Mouse (Mus musculus) liver, embryonic 15.5 days (tissue): ENCODE measurements around the gene Ugt2b1. TPM values are rescaled to one million over a fixed set of nuclear protein-coding genes. Genes with fewer than 3 reads are reported as not detected.
"Not testable (repeated sequence)": the region's sequence is repeated elsewhere in the genome, so short reads cannot be mapped to it uniquely, and the experiment has no call there.

ENCODE experiments used
- ATAC-seq: fragments of 200-750 bp; cut with Nextera tagmentation; 2 replicates; pipeline ENCODE4 v1.8.0; 2017; ENCODE audit warnings: moderate number of reproducible peaks, mild to moderate bottlenecking, moderate library complexity; ENCODE audit not compliant: insufficient read depth
- H3K27ac ChIP-seq: fragments of 300-500 bp; sonication (generic); replicated peaks from 2 replicates; pipeline ENCODE4 v1.5.1; 2015; ENCODE audit warnings: mild to moderate bottlenecking, inconsistent platforms
- H3K27me3 ChIP-seq: fragments of 300-500 bp; sonication (generic); 2 replicates; pipeline ENCODE4 v1.6.1; 2015; ENCODE audit warnings: mild to moderate bottlenecking, inconsistent platforms
- H3K36me3 ChIP-seq: fragments of 300-500 bp; sonication (generic); replicated peaks from 2 replicates; pipeline ENCODE4 v1.6.1; 2015; ENCODE audit warnings: moderate library complexity, mild to moderate bottlenecking, inconsistent platforms
- H3K4me1 ChIP-seq: fragments of 300-500 bp; sonication (generic); replicated peaks from 2 replicates; pipeline ENCODE4 v1.6.1; 2015; ENCODE audit warnings: inconsistent platforms
- H3K4me2 ChIP-seq: fragments of 300-500 bp; sonication (generic); 2 replicates; pipeline ENCODE4 v1.6.1; 2015; ENCODE audit warnings: moderate library complexity, mild to moderate bottlenecking, inconsistent platforms
- H3K4me3 ChIP-seq: fragments of 300-500 bp; sonication (generic); replicated peaks from 2 replicates; pipeline ENCODE4 v1.5.1; 2015; ENCODE audit warnings: mild to moderate bottlenecking, inconsistent platforms
- H3K9ac ChIP-seq: fragments of 300-500 bp; sonication (generic); 2 replicates; pipeline ENCODE4 v1.6.1; 2015; ENCODE audit warnings: moderate library complexity, mild to moderate bottlenecking, inconsistent platforms
- H3K9me3 ChIP-seq: fragments of 300-500 bp; sonication (generic); replicated peaks from 2 replicates; pipeline ENCODE4 v1.6.1; 2016; ENCODE audit warnings: inconsistent platforms
- WGBS: fragments of 180-500 bp; shearing (Covaris S2); methylation state at CpG from one replicate; pipeline ENCODE4 v1.1.7; 2015; ENCODE audit warnings: mixed read lengths; ENCODE audit not compliant: insufficient replicate concordance; 5-methylcytosine and 5-hydroxymethylcytosine counted together
- polyA plus RNA-seq: library from polyadenylated mRNA; unstranded; fragments of >200 nt; fragmentation: Nextera tagmentation; extraction: Ambion mirVana; gene quantifications from 2 replicates; pipeline ENCODE4 v1.2.1, GENCODE M21; 2015

Ugt2b1 gene
- 0.47 and 0.92 TPM in 2 replicates for polyA plus RNA-seq

DNA sequence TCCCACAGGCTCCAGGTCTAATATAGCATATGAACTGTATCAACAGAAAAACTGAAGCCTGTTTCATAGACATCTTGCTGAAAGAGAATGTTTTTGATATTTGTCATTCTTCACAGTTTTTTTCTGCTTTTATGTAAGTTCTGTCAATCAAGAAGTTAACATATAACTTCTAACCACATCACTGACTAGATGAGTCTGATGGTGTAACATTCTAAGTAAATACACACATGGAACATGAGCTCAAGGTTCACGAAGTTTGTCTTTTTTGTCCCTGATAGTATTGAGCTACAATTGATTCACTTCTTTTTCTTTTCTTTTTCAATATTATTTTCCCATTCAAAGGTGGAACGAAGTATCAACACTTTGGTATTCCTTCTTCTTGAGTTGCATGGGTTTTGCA, at the start of gene Ugt2b1:
Gene Ugt2b1 (minus strand): TSS at position 105 of the 400 bp plus-strand sequence.
- peak; percentile 64; the same call in 1 of the 2 replicates for ATAC-seq
- Histone ChIP-seq H3K4me1 (no peaks in the 10 kb centered on the region), H3K4me2 (no peak within 1 kb of the TSS), H3K27me3 (no peaks in the 10 kb centered on the region), H3K27ac (no peak within 1 kb of the TSS), H3K4me3 (no peak within 1 kb of the TSS), H3K9ac (no peak within 1 kb of the TSS), H3K36me3 (no peaks in the 10 kb centered on the region), H3K9me3 (no peaks in the 10 kb centered on the region)
- 47% methylated on average over 2 of the region's 2 CpGs for WGBS

DNA sequence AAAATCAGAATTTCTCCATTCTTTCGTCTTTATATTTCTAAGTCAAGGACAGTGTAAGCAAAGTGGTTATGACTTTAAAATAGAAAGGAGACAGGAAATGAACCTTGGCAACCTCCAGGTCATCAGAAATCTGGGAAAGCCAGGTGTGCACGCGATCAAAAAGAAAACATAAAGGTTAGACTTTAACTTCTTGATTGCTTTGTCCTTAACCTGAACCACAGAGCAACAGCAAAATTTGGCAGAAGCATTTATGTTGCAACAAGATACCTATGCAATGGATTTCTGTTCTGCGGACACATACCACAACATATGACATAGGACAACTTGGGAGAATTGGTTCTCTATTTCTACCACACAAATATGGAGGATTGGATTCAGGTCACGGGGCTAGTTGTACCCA, 40.9 kb upstream of the Ugt2b1 start:
- 63% methylated on average over 5 of the region's 5 CpGs for WGBS
- ATAC-seq, H3K4me2 ChIP-seq, H3K36me3 ChIP-seq, H3K4me3 ChIP-seq, H3K9me3 ChIP-seq, H3K27me3 ChIP-seq, H3K9ac ChIP-seq, H3K27ac ChIP-seq, H3K4me1 ChIP-seq: not testable (repeated sequence)

DNA sequence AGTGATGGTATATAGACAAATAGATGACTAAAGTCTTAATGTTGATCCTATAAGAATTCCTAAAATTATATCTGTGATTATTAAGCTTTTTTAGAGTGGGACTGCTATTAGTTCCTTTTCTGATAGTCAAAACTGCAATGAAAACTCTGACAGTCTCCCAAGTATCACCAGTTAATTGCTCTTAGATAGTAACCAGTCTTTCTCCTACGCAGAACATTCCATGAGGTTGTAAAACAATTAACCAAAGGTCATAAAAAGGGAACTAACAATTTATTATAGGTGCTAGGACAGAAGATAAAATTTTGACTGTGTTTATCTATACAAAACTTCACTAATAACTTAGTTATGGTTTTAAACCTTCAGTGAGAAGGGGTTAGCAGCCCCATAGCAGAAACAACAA, 36.5 kb upstream of the Ugt2b1 start:
- not testable (repeated sequence) for H3K27ac ChIP-seq, H3K4me2 ChIP-seq, H3K27me3 ChIP-seq, H3K4me1 ChIP-seq, H3K9me3 ChIP-seq, H3K4me3 ChIP-seq, H3K36me3 ChIP-seq, H3K9ac ChIP-seq, ATAC-seq
- 46% methylated on average over 1 of the region's 1 CpGs for WGBS

DNA sequence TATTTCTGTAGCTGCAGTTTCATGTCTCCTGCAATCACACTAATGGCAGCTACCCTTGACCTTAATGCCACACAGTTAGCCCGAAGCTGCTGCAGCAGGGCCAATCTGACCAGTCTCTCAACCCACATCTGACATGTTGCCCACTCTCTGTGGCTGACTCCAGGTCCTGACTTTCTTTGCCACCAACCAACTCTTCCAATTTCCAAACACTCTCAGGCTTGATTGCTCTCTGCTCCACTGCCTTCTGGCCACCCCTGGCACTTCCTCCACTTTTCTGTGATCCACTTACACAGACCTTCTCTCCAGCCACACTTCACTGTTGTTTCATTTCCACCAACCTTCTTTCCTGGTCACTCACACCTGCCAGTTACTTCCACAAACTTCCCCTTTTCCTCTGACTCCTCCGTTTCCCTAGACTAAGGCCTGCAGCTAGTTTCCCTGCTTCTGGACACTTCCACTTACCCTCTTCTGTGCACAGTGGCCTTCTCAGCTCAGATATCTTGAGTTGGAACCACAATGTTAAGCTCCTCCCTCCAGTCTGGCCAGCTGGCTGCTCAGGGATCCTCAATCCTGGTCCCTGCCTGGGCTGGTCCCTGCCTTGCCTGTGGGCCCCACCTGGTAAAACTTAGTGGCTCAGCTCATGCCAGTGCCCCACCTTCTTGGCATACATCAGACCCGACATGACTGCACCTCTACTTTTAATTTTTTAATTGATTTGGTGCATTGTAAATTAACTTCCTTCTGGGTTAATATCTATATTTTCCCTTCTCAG, 35.4 kb upstream of the Ugt2b1 start:
- H3K9ac ChIP-seq, result no peak overlapping the region

DNA sequence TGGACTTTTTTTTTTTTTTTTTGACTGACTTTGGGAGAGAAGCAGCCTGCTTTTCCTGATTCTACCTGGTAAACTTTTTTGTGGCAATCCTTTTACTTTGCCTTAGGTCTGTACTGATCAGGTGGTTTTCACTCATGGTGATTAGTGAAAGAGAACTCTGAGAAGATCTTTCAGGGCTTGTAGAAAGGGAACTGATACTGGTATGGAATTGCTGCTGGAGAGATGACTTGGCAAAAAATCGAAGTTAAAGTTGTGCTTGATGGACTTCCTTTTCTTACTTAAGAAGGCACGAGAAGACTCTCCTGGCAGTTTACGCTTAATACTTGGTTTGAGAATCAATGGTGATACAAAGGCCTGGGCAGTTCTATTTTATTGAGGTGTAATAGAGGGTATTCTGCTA, 34.2 kb upstream of the Ugt2b1 start:
- 44% methylated on average over 3 of the region's 3 CpGs for WGBS
- Histone ChIP-seq H3K27ac (no peak overlapping the region), H3K9ac (no peak overlapping the region), H3K4me1 (no peaks in the 10 kb centered on the region), H3K27me3 (no peaks in the 10 kb centered on the region), H3K4me2 (no peak overlapping the region), H3K36me3 (no peaks in the 10 kb centered on the region), H3K4me3 (no peak overlapping the region), H3K9me3 (no peaks in the 10 kb centered on the region)
- ATAC-seq, result no peak

More for the DNA sequence above, 35.4 kb upstream of the Ugt2b1 start:
- Histone ChIP-seq H3K36me3 (no peaks in the 10 kb centered on the region), H3K27me3 (no peaks in the 10 kb centered on the region), H3K4me1 (no peaks in the 10 kb centered on the region), H3K4me2 (no peak overlapping the region), H3K9me3 (no peaks in the 10 kb centered on the region), H3K27ac (no peak overlapping the region), H3K4me3 (no peak overlapping the region)
- WGBS, result 36% methylated on average over 3 of the region's 3 CpGs
- no peak for ATAC-seq

DNA sequence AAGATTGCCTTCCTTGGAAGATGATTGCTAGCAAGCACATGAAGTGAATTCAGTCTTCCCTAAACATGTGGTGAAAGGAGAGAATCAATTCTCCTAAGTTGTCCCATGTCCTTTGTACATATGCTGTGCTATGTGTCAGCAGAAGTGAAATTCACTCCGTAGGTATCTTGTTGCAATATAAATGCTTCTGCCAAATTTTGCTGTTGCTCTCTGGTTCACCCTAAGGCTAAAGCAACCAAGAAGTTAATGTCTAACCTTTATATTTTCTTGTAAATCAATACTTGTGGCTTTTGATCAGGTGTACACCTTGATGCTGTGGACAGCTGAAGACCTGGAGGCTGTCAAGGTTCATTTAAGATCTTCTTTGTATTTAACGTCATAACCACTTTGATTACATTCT, 15.8 kb upstream of the Ugt2b1 start:
- H3K27me3 ChIP-seq, result no peaks in the 10 kb centered on the region
- no peak overlapping the region for H3K4me2 ChIP-seq
- H3K9me3 ChIP-seq, result 0 out of 2 replicates have a peak, but pooled peaks cover 3% of the 10 kb centered on the region
- peaks cover 5% of the 10 kb centered on the region; the same call in 1 of the 2 replicates for H3K4me1 ChIP-seq
- H3K9ac ChIP-seq, result no peak overlapping the region
- WGBS, result 59% methylated on average over 2 of the region's 2 CpGs
- H3K4me3 ChIP-seq, result no peak overlapping the region
- H3K36me3 ChIP-seq, result no peaks in the 10 kb centered on the region
- no peak overlapping the region for H3K27ac ChIP-seq
- ATAC-seq, result peak; percentile 44; the same call in 1 of the 2 replicates

DNA sequence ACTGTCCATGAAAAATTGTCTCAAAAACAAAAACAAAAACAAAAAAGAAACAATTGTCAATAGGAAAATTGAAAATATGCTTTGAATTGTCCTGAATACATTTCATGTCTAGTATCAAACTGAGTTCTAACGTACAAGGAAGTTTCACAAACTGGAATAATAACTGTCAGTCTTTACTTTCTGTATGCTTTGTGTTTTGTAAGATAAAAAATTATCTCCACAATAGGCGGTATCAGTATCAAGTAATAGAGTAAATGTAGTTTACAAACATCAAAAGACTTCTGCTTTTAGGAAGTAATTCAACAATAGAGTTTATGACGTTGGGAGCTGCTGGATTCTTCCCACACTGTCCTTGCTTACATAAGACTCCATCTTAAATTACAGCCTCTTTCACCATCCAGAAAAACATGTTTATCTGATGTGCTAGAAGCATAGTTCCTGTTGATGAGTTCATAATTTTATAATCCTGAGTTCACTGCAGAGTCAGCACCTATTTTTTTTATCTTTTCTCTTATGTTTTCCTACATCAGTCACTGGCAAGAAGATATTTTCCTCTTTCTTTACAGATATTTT, 5.6 kb downstream of the Ugt2b1 start:
- no peak overlapping the region for H3K4me3 ChIP-seq
- H3K9ac ChIP-seq, result no peak overlapping the region
- H3K4me1 ChIP-seq, result no peaks in the 10 kb centered on the region
- H3K4me2 ChIP-seq, result no peak overlapping the region
- ATAC-seq, result no peak
- H3K36me3 ChIP-seq, result no peaks in the 10 kb centered on the region
- no peak overlapping the region for H3K27ac ChIP-seq
- H3K9me3 ChIP-seq, result no peaks in the 10 kb centered on the region
- 41% methylated on average over 3 of the region's 3 CpGs for WGBS
- H3K27me3 ChIP-seq, result no peaks in the 10 kb centered on the region

DNA sequence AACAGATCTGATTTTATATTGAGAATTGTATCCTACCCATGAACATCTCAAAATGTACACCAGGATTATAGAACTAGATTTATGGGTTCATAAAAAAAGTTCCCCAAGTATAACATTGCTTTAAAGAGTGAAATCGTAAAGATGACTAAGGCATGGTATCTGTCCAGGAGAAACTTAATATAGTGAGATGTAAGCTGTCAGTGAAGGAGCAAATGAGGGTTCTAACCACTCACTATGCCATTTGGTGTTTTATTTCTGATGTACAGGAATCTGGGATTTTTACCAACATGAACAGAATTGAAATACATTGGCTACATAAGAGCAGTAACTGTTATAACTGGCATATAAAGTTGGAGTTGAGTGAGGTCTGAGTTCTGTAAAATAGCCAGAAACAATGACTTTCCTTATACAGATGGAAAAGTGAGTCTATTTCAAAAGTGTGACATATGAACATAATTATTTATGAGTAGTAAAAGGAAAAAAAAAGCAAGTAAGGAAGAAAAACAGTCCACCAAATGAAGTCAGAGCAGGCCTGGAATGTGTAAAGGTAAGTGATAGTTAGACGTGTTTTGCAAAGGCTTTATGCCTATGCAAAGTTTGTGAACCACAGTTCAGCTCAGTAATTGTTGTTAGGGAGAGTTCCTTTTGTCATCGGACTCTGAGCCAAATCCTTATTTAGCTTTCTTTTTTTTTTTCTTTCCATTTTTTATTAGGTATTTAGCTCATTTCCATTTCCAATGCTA, 14.8 kb downstream of the Ugt2b1 start:
- Histone ChIP-seq H3K9me3 (no peaks in the 10 kb centered on the region), H3K27me3 (no peaks in the 10 kb centered on the region), H3K36me3 (no peaks in the 10 kb centered on the region), H3K9ac (no peak overlapping the region), H3K4me1 (no peaks in the 10 kb centered on the region), H3K27ac (no peak overlapping the region), H3K4me3 (no peak overlapping the region), H3K4me2 (no peak overlapping the region)
- no peak for ATAC-seq
- 56% methylated on average over 3 of the region's 3 CpGs for WGBS

DNA sequence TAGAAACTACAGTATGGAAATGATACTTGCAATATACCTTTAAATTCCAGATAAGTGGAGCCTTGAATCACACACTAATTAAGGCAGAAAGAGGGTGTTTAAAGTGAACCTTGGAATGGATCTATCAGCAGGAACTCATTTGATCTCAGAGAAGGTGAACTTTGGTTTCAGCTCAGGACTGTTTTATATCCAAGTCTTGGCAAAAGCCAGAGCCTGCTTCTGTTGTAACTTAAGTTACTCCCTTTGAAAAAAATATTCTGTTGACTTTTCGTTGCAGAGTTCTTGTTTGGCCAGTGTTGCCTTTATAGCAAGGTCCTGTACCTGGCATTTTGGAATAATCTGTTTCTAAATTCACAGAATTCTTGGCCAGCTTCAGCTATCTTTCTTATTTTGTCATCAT, 15.6 kb downstream of the Ugt2b1 start:
- no peak overlapping the region for H3K27ac ChIP-seq
- H3K4me1 ChIP-seq, result no peaks in the 10 kb centered on the region
- H3K9me3 ChIP-seq, result no peaks in the 10 kb centered on the region
- H3K4me2 ChIP-seq, result no peak overlapping the region
- no peaks in the 10 kb centered on the region for H3K27me3 ChIP-seq
- 27% methylated on average over 1 of the region's 1 CpGs for WGBS
- H3K9ac ChIP-seq, result no peak overlapping the region
- no peaks in the 10 kb centered on the region for H3K36me3 ChIP-seq
- ATAC-seq, result no peak
- H3K4me3 ChIP-seq, result no peak overlapping the region

DNA sequence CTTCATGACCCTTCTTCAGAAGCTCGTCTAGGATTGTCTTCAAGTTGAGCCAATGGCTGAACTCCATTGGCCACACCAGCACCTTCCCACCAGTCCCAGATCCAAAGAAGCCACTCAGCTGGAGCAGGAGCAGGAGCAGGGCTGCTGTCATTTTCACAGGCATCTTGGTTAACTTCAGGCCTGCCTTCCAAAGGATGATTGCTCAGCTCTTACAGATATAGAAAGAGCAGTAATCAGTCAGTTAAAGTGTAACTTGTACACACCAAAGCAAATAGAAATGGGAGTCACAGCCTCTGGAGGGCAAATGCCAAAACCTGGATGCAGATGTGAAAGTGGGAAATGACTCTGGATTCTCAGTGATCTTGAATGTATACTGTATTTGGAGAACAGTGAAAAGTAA, 19.6 kb downstream of the Ugt2b1 start, which contains the start of gene Ugt2b34:
Gene Ugt2b34 (minus strand): TSS at position 180 of the 400 bp plus-strand sequence.
- 38% methylated on average over 1 of the region's 1 CpGs for WGBS
- H3K4me1 ChIP-seq, result no peaks in the 10 kb centered on the region
- H3K27ac ChIP-seq, result no peak within 1 kb of the TSS
- H3K4me2 ChIP-seq, result no peak within 1 kb of the TSS
- H3K36me3 ChIP-seq, result no peaks in the 10 kb centered on the region
- H3K9me3 ChIP-seq, result no peaks in the 10 kb centered on the region
- H3K9ac ChIP-seq, result no peak within 1 kb of the TSS
- ATAC-seq, result peak; percentile 67
- peak within 1 kb of the TSS; percentile 35 for H3K4me3 ChIP-seq
- H3K27me3 ChIP-seq, result no peaks in the 10 kb centered on the region

DNA sequence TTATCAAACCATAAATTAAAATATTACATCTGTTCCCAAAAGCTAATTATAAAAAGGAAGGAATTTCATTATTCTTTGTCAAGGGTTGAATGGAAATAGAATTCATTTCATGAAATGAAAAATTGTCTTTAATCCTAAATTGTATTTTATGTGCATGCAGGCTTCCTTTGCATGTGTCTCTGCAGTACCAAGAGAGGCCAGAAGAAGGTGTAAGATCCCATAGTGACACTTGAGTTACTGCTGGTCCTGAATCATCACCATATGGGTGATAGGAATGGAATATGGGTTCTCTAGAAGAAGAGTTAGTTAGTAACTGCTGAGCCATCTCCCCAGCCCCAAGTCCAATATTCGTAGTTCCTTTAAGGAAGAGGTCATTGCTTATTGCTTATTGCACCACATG, 36.4 kb downstream of the Ugt2b1 start:
- no peak for ATAC-seq
- H3K36me3 ChIP-seq, result peaks cover 8% of the 10 kb centered on the region
- no peaks in the 10 kb centered on the region for H3K27me3 ChIP-seq
- H3K9ac ChIP-seq, result no peak overlapping the region
- 49% methylated on average over 1 of the region's 1 CpGs for WGBS
- H3K9me3 ChIP-seq, result no peaks in the 10 kb centered on the region
- H3K4me1 ChIP-seq, result no peaks in the 10 kb centered on the region
- no peak overlapping the region for H3K27ac ChIP-seq
- no peak overlapping the region for H3K4me3 ChIP-seq
- H3K4me2 ChIP-seq, result no peak overlapping the region
